8 mouse cellular contexts compared by ENCODE assay signal in the genomic region with DNA sequence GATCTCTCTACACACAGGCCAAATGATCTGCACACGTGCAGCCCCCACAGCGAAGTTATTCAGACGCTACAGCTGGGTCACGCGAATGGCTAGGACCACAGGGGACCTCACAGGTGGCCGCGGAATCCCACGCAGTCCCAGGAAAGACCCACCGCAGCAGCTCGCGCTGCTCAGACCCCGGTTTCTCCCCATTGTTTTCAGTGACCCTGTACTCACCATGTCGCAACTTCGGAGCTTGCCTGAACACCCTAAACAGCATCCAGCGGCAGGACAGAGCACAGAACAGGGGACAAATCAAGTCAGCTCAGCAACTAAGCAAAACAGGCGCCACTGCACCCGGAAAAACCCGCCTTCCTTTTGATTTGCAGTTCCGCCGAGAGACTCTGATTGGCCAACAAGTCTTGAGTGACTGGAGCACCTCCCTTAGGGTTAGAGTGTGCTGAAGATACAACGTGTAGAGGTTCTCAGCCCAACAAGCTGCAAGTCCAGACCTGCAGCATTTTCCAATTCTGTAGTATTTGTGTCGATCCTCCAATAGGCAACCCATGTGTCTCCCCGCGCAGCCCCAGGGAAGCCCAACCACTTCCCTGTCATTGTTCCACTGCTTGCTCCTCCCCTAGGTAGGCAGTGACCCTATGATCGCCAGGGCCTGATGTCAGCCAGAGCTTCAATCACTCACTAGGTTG. TPM values are rescaled to one million over a fixed set of nuclear protein-coding genes. Genes with fewer than 3 reads are reported as not detected.
DNase-seq lines count a peak whose midpoint lies in the region; ATAC-seq and TF ChIP-seq lines count a peak whose summit lies in the region.
"Not testable (repeated sequence)": the region's sequence is repeated elsewhere in the genome, so short reads cannot be mapped to it uniquely, and the experiment has no call there.

No protein-coding gene starts in this region.

- peak overlapping the region; percentile 63 for H3K9ac ChIP-seq in forebrain, embryonic 16.5 days (replicated peaks; ENCODE audit: low read depth, low read length)
- H3K9ac ChIP-seq in neural tube, embryonic 14.5 days (replicated peaks; ENCODE audit: low read depth, low read length): 0 out of 2 replicates have a peak overlapping the region, but pooled peaks have one; percentile 8

- H3K27me3 ChIP-seq in G1E (ENCODE audit: insufficient read depth, low read length); forebrain, embryonic 16.5 days (replicated peaks; ENCODE audit: control insufficient read depth, insufficient read depth, low read length); neural tube, embryonic 14.5 days (ENCODE audit: control insufficient read depth, insufficient read depth, low read length): not testable (repeated sequence)

- WGBS in forebrain, embryonic 16.5 days: 2% methylated on average over 25 of the region's 25 CpGs
- WGBS in neural tube, embryonic 14.5 days: 3% methylated on average over 25 of the region's 25 CpGs

- not testable (repeated sequence) for H3K36me3 ChIP-seq in G1E (replicated peaks); forebrain, embryonic 16.5 days (ENCODE audit: control insufficient read depth, insufficient read depth); neural tube, embryonic 14.5 days (ENCODE audit: control insufficient read depth, insufficient read depth, low read length)

- ATAC-seq in G1E (ENCODE audit: extremely low read depth, insufficient number of reproducible peaks, low FRiP score, poor library complexity, severe bottlenecking): peak; percentile 95
- peak; percentile 97 for ATAC-seq in forebrain, embryonic 16.5 days
- ATAC-seq in neural tube, embryonic 14.5 days (ENCODE audit: low read depth): peak; percentile 97

- not testable (repeated sequence) for H3K27ac ChIP-seq in forebrain, embryonic 16.5 days (ENCODE audit: low read length); neural tube, embryonic 14.5 days (ENCODE audit: low read depth, low read length)

- H3K4me1 ChIP-seq in G1E (ENCODE audit: insufficient read depth, low read depth, low read length); forebrain, embryonic 16.5 days (replicated peaks; ENCODE audit: control insufficient read depth, insufficient read depth, low read length); neural tube, embryonic 14.5 days (ENCODE audit: control insufficient read depth, insufficient read depth, low read length): not testable (repeated sequence)

- peak overlapping the region; percentile 77 for H3K4me3 ChIP-seq in G1E (ENCODE audit: low read depth, low read length)
- peak overlapping the region; percentile 63 for H3K4me3 ChIP-seq in forebrain, embryonic 16.5 days (replicated peaks; ENCODE audit: low read length)
- peak overlapping the region; percentile 39 for H3K4me3 ChIP-seq in neural tube, embryonic 14.5 days (ENCODE audit: low read depth, low read length)

- peak; percentile 35 for DNase-seq in G1E (ENCODE audit: low spot score)
- DNase-seq in cerebellum, adult 18-20 months: peak; percentile 50 to 51
- peak; percentile 52 to 62 for DNase-seq in heart, postnatal 36 days
- peak; percentile 34 to 57 for DNase-seq in layer of hippocampus, adult 18-20 months (ENCODE audit: low spot score in 2 of 2)
- peak; percentile 55 to 61 for DNase-seq in lung, adult 18-20 months
- DNase-seq in testis, postnatal 14 days (ENCODE audit: low spot score): peak; percentile 23

- not testable (repeated sequence) for H3K9me3 ChIP-seq in G1E (replicated peaks); forebrain, embryonic 16.5 days (ENCODE audit: control insufficient read depth, low read length); neural tube, embryonic 14.5 days (ENCODE audit: control insufficient read depth, low read length)

- H3K4me2 ChIP-seq in forebrain, embryonic 16.5 days (ENCODE audit: low read length): peak overlapping the region; percentile 73
- peak overlapping the region; percentile 61 for H3K4me2 ChIP-seq in neural tube, embryonic 14.5 days (ENCODE audit: low read depth, low read length)

- not testable (repeated sequence) for TF ChIP-seq CTCF in G1E (IDR thresholded peaks at IDR 0.05; ENCODE audit: low read depth, low read length)

- intact Hi-C loops in heart, postnatal 36 days (cut with DNase I): not testable (repeated sequence)

RNA-seq across cellular contexts. Expression of a gene that starts 44.4 kb away (rescaled TPM):
- 32.4 and 34.4 TPM in 2 replicates for total RNA-seq in G1E (2014; fragmentation: Nextera tagmentation)
- total RNA-seq in G1E (2017): 20.4 and 26.7 TPM in 2 replicates
- polyA plus RNA-seq in G1E (2012): 0.10 and 0.28 TPM in 2 replicates
- polyA plus RNA-seq in forebrain, embryonic 16.5 days (2015; fragmentation: Nextera tagmentation; extraction: Ambion mirVana): 4.2 and 4.6 TPM in 2 replicates
- total RNA-seq in heart, postnatal 36 days (2021): 1 to 10 TPM; 1.4 to 1.8 TPM
- 1 to 10 TPM; 3.5 to 3.7 TPM for total RNA-seq in layer of hippocampus, adult 18-20 months (2021)
- 3.0 and 5.0 TPM in 2 replicates for polyA plus RNA-seq in neural tube, embryonic 14.5 days (2014; fragmentation: Nextera tagmentation; extraction: Ambion mirVana)

Comparison
In these comparisons a context has a peak if more than half of its experiments do, and no peak if none do; other contexts are left out.
1. RNA of a gene that starts 44.4 kb away (total RNA-seq): 20.4 to 34.4 TPM in G1E; 3.5 to 3.7 TPM in layer of hippocampus, adult 18-20 months and 1.4 to 1.8 TPM in heart, postnatal 36 days; every median in the first group is over 4 times any median in the second.
2. Peak in every context shown above with its lines, with median percentiles within 50 percentile points of each other: ATAC-seq, DNase-seq and H3K4me3 ChIP-seq.